Mouse (Mus musculus) c-Kit-positive CD71-positive TER-119-negative erythroid progenitor cells, embryonic 14.5 days (primary cell): ENCODE results near the gene Tenm2.

Experiments
- DNase-seq: peaks from one replicate; pipeline ENCODE4 v3.0.0-alpha.2; 2013; ENCODE audit warnings: low read depth

The Tenm2 gene

DNA sequence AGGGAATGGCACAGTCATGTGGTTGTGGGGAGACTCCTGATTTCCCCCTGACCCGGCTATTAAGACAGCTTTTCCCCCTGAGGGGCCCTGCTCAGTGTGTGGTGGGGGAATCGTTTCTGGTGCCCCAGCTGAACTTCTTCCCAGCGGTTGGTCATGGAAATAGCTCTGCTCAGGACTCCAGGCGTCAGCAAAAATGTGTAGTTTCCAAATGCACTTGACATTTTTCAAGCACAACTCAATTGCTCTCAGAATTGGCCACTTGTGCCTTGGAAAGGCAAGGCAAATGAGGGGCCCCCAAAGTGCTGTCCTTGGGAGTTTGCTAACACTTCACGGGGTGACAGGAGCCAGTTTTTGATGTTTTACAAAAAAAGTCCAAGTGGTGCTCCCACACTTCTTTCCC is 959.7 kb downstream of the Tenm2 start:
- DNase-seq, result no peak

DNA sequence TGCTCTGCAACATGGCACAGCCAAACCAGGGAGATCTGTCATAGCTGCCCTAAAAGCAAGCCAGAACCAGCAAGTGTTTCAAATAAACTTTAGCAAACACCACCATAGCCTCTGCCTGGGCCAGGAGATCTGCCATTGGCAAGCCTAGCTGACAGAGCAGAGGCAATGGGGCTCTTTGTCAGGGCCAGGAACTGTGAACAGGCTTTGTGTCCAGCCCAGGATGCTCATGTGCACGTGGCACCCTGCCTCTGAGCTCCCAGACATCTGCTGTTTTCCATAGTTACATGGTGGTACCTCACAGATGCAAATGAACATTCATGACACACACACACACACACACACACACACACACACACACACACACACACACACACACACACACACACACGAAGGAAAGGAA is 963.6 kb downstream of the Tenm2 start:
- DNase-seq, result no peak

DNA sequence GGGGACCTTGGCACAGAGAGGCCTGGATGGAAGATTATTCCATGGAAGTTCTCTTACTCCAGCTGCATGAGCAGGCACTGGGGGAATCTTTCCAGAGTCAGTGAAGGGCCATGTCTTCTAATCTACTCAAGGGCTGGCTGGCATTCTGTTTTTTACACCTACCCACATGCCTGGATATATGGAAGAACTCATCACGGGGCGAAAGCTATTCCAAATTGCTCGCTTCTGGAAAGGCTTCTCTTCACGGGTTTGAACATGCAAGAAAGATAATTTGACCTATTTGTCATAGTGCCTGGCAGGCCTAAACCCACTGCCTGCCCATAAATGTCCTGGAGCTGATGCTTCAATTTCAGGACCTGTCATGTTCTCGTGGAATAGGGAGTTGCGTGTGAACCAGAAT is 965.8 kb downstream of the Tenm2 start:
- DNase-seq, result no peak

DNA sequence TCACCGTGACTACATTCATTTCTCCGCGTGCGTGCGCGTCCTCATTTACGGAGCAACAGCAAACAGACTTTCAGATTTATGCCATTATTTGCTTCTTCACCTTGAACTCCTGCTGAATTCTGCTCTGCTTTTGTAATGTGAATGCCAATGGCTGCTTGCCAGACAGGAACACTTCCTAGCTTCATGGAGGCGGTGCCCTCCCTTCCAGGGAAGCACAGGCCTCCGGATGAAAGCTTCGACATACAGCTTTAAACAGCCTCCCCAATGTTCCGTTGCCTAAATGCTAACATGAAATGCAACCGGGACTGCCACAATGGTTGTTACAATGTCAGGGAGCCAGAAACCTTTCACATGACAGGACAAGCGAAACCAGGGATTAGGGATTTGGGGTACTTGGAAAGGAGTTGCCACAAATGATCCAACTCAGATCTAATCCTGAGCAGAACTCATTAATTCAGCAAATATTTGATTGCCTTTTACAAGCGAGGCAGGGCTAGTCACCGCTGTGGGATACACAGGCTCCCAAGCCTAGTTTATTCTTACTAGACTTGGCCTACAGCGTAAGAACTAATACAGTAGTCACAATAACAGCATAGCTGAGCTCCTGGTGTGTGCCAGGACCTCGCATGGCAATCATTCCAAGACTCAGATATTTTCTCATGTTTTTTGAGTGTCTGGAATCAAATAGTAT is 970.8 kb downstream of the Tenm2 start:
- DNase-seq, result no peak

DNA sequence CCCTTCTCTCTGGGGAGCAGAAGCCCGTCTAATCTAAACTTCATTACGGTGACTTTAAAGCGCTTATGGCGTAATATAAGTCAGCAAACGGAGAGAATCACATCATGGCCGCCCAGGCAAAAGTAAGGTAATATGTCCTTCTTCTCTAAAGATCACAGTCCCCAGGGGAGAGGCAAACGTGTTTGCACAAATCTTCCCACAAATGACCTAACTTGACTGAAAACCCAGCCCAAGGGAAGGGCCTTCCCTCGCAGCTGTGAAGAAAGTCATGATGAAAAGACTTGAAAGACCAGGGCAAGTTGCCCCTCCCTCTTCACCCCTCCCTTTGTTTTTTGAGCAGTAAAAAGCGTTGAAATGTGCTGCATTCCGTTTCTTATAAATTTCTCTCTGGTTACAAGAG is 971.9 kb downstream of the Tenm2 start:
- DNase-seq, result no peak

DNA sequence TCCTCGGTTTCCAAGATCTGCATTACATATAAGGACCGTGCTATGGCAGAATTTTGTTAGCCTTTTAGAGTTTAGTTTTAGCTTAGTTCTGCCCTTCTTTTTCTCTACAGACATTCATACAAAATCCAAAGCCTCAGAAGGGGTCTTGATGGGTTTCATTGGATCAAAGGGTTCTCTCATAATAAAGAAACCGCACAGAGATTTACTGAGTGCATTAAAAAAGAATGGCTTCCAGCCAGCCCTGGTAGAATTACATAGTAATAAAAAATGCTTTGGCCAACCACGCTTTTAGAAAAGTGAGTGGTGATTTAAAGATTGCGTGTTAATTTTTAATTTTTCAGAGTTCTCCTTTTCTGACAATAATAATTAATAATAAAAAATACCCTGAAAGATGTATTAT is 978.6 kb downstream of the Tenm2 start:
- no peak for DNase-seq

DNA sequence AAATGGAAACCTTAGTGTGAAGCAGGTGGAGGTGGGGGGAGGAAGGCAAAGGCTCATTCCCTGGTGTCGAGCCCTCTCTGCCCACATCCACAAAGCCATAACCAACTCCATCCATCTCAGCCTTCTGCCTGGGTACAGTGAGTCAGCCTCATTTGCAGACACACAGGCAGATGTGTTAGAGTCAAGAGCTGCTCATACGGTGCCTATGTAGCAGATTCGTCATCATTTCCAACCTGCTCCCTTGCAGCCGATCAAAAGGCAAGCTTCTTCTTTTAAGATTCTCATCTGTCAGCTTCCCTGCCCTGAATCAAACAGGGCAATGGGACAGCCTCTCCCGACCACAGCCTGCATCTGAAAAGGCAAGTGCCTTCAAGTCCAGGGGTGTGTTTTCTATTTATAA is 979.0 kb downstream of the Tenm2 start:
- DNase-seq, result no peak

DNA sequence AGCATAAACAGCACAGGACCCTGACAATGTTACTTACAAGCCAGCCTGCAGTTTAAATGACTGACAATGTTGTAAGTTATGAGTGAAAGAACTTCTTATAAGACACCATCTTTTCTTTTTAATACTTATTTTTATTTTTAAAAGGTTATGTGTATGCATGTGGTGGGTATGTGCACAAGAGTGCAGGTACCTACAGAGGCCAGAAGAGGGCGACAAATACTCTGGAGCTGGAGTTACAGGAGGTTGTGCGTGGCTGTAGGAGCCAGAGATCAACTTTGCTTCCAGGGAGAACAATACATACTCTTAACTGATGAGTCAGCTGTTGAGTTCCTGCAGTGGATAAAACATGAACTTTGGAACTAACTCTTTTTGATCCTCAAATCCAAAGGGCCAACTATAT is 981.7 kb downstream of the Tenm2 start:
- no peak for DNase-seq

DNA sequence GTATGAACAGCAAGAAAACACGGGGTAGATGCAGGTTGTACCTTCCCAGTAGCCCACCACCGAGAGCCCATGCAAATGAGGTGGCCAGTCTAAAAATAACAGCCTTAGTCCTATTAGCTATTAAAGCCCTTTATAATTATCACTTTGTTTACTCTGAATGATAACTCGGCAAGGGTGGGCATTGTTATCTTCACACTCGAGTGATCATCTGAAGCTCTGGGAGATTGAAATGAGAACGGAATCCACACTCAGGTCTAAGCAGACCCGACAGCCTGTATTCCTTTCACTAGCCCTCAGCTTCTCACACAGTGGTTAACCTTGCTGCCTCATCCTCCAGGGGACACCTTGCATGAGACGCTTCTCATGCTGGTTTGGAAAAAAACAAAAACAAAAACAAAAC is 985.7 kb downstream of the Tenm2 start:
- no peak for DNase-seq

DNA sequence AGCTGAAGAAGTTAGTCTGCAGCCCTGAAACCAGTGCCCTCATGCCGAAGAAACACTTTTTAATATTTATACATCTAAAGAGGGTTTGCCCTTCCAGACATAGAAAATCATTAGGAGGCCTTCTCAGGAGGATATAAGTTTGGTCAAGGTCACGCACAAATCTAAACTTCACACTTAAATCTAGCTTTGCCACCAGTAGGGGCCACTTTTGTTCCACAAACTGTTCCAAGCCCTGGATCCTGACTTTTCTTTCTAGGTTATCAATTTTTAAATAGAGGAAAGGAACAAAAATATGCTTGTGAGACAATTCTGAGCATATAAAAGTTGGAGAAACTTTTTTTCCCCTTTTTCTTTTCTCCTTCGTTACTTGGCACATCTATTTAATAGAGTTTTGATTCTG is 989.6 kb downstream of the Tenm2 start:
- DNase-seq, result no peak

DNA sequence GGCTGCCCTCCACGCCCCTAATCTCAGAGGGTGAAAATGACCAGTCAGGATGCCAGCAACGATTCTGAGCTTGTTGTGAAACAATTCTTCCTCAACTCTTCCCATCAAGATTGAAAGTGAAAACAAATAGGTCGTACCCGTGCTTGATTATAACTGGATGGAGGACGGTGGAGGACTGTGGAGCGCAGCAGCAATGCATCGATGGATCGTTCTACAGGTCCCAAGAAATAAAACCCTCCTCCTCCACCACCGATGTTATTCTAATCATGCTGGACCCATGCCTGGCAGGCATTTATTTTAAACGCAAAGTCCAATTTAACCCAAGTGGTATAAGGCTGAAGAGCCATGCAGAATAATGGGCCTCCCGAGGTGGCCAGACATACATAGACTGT is 991.3 kb downstream of the Tenm2 start:
- DNase-seq, result no peak

DNA sequence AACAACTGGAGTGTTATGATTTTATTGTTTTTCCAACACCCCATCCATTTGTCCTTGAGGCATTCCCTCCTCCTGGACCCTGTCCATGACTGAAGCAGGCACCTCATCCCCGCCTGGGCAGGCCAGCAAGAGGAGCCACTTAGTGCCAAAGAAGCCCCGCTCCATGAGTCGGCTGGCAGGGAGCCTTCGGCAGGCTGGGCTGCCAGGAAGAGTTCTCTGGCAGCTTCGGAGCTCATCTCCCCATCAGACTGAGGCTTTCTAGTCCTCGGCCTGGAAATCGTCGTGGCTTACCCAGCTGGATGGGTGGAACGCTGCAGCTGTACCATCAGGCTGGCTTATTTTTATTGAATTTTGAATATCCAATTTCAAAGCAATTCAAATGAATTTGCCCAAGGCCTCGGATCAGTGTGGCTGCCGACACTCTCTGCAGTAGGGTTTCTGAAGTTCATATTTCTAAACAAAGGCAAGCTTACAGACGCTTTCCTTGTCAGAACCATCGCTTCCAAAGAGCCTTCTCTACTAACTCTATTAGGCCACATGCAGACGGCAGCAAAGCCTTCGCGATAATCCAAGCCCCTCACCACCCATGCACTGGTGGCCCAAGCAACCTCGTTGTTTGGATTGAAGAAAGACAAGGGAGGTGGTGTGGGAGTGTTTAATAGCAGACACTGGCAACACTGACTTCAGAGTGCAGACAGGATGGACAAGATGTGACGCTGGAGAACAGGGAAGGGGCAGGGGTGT is 991.8 kb downstream of the Tenm2 start:
- no peak for DNase-seq

DNA sequence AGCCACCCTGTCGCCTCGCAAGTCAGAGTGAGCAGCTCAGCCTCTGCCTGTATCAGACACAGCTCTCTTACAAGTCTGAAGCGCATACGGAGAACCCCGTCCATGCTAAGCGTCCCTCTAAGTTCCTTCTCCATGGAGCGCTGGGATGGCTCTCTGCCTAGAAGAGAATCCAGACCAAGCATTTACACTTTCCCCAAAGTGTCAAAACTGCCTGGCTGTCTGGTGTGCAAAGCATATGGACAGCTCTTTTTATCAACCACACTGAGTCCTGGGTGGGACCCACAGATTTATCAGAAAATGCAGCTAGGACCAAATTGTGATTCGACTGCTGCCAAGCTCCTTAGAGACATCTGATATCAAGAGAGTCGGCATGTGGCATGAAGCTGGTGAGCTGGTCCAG is 996.9 kb downstream of the Tenm2 start:
- DNase-seq, result no peak

DNA sequence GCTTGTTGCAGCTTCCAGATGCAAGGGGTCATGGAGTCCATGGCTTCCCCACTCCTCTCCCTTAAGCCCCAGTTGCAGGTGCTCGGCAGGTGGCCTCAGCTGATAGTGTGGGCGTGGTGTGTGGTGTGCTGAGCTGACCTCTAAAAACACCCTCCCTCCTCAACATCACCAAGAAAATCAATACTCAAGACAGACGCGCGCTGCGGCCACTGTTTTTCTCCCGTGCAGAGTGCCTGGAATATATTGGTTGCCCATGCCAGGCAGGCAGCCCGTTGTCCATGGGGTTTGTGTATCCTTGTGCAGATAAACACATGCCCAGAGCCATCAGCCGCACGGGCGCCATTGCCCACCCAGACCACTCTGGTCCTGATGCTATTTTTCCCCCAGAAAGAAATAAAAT is 1007.1 kb downstream of the Tenm2 start:
- DNase-seq, result no peak

DNA sequence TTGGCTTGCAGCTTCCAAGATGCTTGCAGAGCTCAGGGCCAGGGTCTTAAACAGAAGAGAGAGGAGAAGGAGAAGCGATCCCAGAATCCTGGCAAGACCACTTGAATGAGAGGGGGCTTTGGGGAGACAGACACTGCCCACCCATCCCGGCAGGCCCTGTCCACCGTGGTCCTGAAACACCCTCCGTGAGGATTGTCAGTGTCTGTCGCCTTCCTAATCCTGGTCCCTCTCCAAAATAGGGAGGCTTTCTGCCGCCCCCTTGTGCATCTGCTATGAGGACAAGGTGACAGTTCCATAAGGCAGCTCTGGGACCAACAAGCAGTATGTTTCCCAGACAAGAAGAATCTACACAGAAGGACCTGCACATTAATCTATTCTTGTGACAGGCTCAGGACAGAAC is 1007.6 kb downstream of the Tenm2 start:
- DNase-seq, result no peak

DNA sequence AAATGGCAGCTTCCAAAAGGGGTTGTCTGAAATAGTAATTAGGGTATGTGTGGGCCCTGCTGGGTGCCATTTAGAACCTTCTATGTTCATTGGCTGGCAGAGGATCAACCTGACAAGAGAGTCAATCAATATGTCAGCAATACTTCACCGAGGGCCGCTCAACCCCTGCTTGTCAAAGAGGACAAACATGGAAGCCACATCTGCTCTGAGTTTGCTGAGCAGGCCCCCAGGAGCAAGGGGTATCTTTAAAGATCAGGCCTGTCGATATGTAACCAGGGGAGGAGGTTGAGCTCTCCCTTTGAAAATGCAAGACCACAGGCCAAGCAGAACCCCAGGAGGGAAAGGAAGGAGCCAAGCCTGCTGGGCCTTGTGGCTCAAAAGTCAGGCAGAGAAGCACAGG is 1009.7 kb downstream of the Tenm2 start:
- DNase-seq, result no peak

DNA sequence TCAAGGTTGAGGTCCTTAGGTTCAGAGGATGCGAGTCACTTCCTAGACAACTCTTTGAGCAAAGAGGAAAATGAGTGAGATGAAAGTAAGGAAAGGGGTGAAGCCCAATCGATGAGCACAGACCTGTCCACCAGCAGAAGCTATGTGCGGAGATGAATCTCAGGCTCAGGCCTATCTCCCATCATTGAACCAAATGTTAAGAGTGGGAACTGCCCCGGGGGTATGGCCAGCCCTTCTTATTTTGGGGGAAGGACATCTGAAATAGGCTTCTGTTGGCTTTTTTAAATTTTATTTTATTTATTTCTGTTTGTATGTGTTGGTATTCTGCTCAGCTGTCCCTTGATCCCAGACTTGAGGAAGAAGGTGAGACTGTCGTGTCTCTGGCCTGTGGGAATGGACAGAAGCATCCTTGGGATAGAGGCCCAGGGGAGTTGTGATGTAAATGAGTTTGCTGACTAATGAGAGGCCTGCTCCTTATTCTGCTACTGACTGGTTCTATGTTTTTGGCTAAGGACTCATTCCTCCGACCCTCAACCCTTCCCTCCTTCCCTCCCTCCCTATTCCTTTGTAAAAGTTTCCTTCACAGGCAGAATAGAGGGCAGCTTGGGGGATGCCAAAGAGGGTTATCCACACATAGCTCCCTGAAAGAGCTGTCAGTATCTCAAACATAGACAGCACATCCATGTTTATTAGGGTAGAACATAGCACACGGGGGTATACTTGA is 1011.9 kb downstream of the Tenm2 start:
- no peak for DNase-seq

DNA sequence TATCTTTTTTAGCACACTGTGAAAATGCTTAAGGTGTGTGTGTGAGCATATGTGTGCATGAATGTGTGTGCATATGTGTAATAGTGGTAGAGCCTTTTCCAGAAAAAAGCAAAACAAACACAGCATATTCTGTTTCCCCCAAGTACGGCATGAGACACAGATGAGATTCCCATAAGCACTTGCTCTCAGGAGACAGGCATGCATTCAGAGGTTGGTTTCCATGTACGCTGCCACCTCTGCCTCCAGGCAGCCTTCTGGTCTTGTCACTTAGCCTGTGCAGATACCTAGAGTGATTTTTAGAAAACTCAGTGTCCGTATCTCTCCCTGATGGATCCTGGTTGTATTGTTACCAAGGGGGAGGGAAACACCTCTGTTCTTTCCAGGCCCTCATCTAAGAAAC is 1013.7 kb downstream of the Tenm2 start:
- no peak for DNase-seq

DNA sequence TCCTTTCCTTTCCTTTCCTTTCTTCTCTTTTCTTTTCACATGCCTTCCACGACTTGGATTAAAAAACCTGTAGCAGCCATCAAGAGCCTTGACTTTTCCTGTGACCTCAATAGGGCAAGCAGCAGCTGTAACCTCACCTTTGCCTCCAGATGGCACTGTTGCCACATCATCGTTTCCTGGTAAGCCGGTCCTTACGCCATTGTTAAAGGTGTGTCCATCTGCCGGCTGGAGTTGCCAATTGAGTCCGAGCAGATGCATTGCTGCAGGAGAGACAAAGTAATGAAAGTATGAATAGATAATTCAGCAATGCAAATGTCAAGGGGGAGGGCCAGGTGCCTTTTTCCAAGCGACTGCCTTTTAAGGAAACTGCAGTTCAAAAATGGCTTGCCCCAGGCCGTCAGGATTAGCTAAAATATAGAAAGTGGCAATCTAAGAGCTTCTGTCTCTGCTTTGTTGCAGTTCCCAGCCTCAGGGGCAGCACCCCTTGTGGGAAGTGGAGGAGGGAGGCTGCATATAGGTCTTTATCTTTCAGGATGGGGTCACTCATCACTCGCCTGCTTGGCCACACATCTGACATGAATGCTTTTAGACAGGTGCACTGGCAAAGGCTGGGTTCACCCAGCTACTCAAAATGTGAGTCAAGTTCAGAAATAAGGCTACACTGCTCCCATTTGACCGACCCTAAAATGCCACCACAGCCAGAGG is 1014.3 kb downstream of the Tenm2 start:
- DNase-seq, result peak; percentile 41

DNA sequence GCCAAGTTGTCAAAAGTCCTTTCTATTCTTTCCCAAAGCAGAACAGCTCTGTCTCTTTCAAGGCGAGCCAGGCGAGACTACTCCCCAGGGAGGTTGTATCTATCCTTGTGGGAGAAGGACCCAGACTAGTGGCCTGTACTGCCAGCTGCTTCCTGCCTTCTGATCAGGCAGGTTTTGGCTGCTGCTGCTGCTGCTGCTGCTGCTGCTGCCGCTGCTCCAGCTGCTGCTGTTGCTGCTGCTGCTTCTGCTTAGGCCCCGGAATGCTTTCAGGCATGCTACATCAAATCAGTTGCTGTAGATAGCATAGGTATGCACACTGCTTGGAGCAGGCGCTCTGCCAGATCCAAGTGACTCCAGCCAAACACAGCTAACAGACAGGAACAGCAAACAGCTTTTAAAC is 1015.1 kb downstream of the Tenm2 start:
- DNase-seq, result no peak

DNA sequence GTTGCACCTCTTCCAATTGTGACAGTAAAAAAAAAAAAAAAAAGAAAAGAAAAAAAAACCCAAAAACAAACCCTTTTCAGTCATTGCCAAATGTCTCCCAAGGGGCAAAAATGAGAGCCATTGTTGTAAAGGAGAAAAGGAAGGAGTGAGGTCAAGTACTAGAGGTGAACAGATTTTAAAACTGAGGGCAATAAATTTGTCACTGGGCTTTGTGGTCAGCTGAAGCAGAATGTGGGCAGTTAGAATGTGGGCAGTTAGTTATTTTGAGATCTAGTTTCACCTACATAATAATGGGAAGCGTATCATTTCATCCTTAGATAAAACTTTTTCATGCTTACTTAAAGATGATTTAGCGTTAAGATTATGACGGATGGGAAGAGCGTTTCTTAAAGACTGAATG is 1016.2 kb downstream of the Tenm2 start:
- no peak for DNase-seq

DNA sequence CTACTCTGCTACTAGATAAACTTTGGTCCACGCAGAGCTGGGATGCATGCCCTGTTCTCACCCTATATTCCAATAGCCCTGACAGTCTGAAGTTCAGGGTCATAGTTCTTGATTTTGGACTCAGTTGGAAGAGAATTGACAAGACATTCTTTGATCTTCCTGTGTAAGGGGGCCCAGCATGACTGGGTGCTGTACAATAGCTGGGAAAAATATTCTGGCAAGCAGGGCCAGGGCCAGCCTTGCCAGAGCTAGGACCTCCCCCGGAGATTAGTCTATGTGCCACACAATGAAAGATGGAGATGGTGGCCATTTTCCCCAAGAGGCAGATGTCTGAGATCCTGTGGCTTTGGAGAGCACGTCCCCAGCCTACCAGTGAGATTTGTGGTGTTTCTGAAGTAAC is 1021.2 kb downstream of the Tenm2 start:
- DNase-seq, result no peak

DNA sequence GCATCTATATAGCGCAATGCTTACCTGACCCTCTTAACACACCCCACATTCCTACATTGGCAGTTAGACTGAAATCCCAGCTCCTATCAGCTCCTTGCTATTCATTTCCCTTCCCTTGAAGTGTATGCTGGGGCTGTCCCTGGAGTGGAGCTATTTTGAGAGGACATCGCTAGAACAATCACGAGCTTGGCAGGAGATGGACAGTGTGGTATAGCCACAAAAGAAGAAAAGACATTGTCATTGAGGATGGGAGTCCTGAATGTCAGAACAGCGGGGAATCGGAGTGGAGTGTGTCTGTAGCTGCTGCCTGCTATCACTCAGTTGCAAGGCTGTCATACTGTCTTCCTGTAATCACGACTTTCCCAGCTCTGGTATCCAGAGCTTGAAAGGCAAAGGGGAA is 1031.4 kb downstream of the Tenm2 start:
- no peak for DNase-seq
